Mouse (Mus musculus): Measurements from ENCODE around the gene Slc24a5.
A peak's percentile ranks its signal among the peaks of the same experiment; 100 is the strongest.
"Not testable (repeated sequence)": the region's sequence is repeated elsewhere in the genome, so short reads cannot be mapped to it uniquely, and the experiment has no call there.

Gene Slc24a5

GRCm38 (mm10) chr2:125067894-125068293 is at the start of gene Slc24a5:
TSS of gene Slc24a5 (plus strand) at chr2:125068124.
- DNase-seq (ENCODE audit: low read depth, low spot score), result no peak

GRCm38 (mm10) chr2:125024386-125024785 is 43.5 kb upstream of the Slc24a5 start:
- no peak for DNase-seq (ENCODE audit: low read depth, low spot score)

- DNase-seq (ENCODE audit: low read depth, low spot score), result no peak
Observed at GRCm38 (mm10) chr2:125026358-125027000, 41.4 kb upstream of the Slc24a5 start.

GRCm38 (mm10) chr2:125030591-125030990 is 37.3 kb upstream of the Slc24a5 start:
- no peak for DNase-seq (ENCODE audit: low read depth, low spot score)

- peak; percentile 61 for DNase-seq (ENCODE audit: low read depth, low spot score)
Observed at GRCm38 (mm10) chr2:125031111-125031510, 36.8 kb upstream of the Slc24a5 start.

GRCm38 (mm10) chr2:125031562-125032257 is 36.2 kb upstream of the Slc24a5 start:
- peak; percentile 97 for DNase-seq (ENCODE audit: low read depth, low spot score)

- peak; percentile 93 for DNase-seq (ENCODE audit: low read depth, low spot score)
Observed at GRCm38 (mm10) chr2:125032258-125032973, 35.5 kb upstream of the Slc24a5 start.

GRCm38 (mm10) chr2:125033042-125033743 is 34.7 kb upstream of the Slc24a5 start:
- DNase-seq (ENCODE audit: low read depth, low spot score), result peak; percentile 51

GRCm38 (mm10) chr2:125055316-125055903 is 12.5 kb upstream of the Slc24a5 start:
- DNase-seq (ENCODE audit: low read depth, low spot score), result peak; percentile 39

GRCm38 (mm10) chr2:125057250-125057815 is 10.6 kb upstream of the Slc24a5 start:
- DNase-seq (ENCODE audit: low read depth, low spot score), result peak; percentile 68

GRCm38 (mm10) chr2:125061451-125061850 is 6.5 kb upstream of the Slc24a5 start:
- no peak for DNase-seq (ENCODE audit: low read depth, low spot score)

GRCm38 (mm10) chr2:125062944-125063343 is 5.0 kb upstream of the Slc24a5 start:
- DNase-seq (ENCODE audit: low read depth, low spot score), result no peak

GRCm38 (mm10) chr2:125067373-125067772 is 551 bp upstream of the Slc24a5 start:
- peak; percentile 21 for DNase-seq (ENCODE audit: low read depth, low spot score)

- no peak for DNase-seq (ENCODE audit: low read depth, low spot score)
Observed at GRCm38 (mm10) chr2:125068696-125069095, 772 bp downstream of the Slc24a5 start.

- DNase-seq (ENCODE audit: low read depth, low spot score), result no peak
Observed at GRCm38 (mm10) chr2:125073056-125073780, 5.3 kb downstream of the Slc24a5 start.

- no peak for DNase-seq (ENCODE audit: low read depth, low spot score)
Observed at GRCm38 (mm10) chr2:125083879-125084278, 16.0 kb downstream of the Slc24a5 start.

- DNase-seq (ENCODE audit: low read depth, low spot score), result no peak
Observed at GRCm38 (mm10) chr2:125088757-125089156, 20.8 kb downstream of the Slc24a5 start.

GRCm38 (mm10) chr2:125092123-125092522 is 24.2 kb downstream of the Slc24a5 start:
- DNase-seq (ENCODE audit: low read depth, low spot score), result not testable (repeated sequence)

- DNase-seq (ENCODE audit: low read depth, low spot score), result not testable (repeated sequence)
Observed at GRCm38 (mm10) chr2:125104491-125104890, 36.6 kb downstream of the Slc24a5 start.

GRCm38 (mm10) chr2:125106536-125106935 is 38.6 kb downstream of the Slc24a5 start:
- DNase-seq (ENCODE audit: low read depth, low spot score), result not testable (repeated sequence)

Measured in brain, adult 2 months (tissue).